Mouse (Mus musculus): ENCODE measurements around the gene Prph. TPM values are rescaled to one million over a fixed set of nuclear protein-coding genes. Genes with fewer than 3 reads are reported as not detected.

The Prph gene
- polyA plus RNA-seq, 1 experiment from 2014 or later, result 0.07 TPM

DNA sequence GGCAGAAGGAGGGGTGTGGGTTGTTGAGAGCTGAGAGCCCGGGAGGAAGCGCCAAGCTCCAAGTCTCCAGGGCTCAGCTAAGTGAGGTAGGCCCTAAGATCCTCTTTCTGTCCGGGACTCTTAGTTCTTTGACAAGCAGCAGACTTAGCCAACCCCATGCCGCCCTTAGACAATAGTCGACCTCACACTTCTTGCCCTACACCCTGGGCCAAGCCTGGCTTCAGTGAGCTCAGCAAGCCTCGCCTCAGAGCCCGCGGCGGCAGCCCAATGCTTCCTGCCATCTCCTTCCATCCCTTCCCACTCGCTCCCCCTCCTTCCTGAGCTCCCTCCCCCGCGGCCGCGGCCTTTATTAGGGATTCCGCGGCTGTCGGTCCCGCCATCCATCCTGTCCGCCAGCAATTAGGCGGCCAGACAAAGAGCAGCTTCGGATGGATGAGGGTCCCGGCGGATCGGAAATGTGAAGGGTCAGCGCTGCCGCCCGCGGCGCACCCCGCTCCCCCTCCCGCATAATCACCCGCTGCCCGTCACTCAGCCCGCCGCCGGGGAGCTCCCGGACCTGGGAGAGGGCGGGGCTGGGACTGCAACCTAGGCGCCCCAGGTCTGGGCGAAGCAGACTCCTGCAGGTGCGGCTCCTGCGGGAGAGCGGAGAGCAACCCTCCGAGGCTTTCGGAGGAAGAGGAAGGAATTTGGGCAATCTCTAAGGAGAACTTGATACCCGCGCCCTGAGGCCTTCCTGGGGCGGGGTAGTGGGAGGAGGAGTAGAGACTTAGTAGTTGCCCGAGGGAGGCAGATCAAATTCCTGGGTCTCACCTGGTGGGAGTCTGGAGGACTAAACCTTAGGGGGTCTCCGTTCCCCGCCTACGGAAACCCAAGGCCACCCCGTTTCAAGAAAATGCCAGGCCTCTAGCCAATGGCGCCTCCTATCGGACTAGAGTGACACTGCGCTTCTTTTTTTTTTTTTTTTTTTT, 38.6 kb downstream of the Prph start:
- no peaks in the 10 kb centered on the region for H3K79me2 ChIP-seq (ENCODE audit: inconsistent target)
- no peak overlapping the region for H3K27ac ChIP-seq
- no peaks in the 10 kb centered on the region for H3K36me3 ChIP-seq (ENCODE audit: inconsistent target)
- 5% methylated on average over 54 of the region's 56 CpGs for WGBS (ENCODE audit: missing documents)
- peak overlapping the region; percentile 18; the same call in 1 of the 2 replicates for H3K4me3 ChIP-seq (ENCODE audit: inconsistent target)

DNA sequence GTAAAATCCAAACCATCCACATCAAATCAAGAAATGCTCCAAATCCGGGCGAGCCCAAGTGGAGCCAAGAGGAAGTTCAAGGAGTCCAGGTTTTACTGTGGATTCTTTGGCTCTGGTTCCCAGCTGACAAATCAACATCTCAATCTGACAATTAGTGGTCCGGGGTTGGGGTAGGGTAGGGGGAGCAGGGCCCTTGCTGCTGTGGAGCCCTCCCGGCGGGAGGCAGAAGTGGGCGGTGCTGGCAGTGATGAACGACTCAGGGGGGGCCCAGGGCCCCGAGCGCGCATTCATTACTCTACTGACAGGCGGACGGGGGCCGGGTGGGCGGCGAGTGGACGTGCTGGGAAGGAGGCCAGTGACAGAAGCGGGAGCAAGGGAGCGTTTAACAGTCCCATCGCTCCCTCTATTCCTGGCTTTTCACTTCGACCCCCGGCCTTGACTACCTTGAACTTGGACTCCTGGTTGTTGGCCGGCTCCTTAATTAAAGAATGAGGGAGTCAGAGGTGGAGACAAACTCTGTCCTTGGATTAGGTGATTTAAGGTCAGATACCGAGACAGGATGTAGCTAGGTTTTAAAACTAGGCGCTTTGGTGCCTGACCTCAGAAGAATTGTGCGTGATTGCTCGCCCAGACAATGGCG, 39.8 kb downstream of the Prph start:
- 14% methylated on average over 27 of the region's 27 CpGs for WGBS (ENCODE audit: missing documents)
- H3K36me3 ChIP-seq (ENCODE audit: inconsistent target), result no peaks in the 10 kb centered on the region
- no peaks in the 10 kb centered on the region for H3K79me2 ChIP-seq (ENCODE audit: inconsistent target)
- H3K4me3 ChIP-seq (ENCODE audit: inconsistent target), result no peak overlapping the region
- no peak overlapping the region for H3K27ac ChIP-seq

DNA sequence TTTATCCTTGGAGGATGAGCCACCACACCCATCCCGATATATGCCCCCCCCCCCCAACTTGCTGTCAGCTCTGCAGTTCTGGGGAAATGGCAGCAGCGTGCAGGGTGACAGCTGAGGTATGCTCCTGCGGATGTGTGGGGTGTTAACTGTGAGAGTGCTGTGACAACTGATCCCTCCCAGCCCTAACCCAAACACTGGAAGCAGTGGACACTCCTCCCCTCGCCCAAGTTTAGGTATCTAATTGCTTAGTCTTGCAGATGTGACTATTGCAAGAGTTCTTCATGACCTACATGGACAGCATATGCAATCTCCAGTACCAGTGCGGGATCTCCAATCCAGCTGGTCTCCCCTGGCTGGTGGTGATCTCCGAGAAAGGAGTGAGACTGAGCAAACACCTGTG, 40.4 kb downstream of the Prph start:
- no peak overlapping the region for H3K27ac ChIP-seq
- H3K4me3 ChIP-seq (ENCODE audit: inconsistent target), result no peak overlapping the region
- no peaks in the 10 kb centered on the region for H3K36me3 ChIP-seq (ENCODE audit: inconsistent target)
- WGBS (ENCODE audit: missing documents), result 24% methylated on average over 6 of the region's 6 CpGs
- no peaks in the 10 kb centered on the region for H3K79me2 ChIP-seq (ENCODE audit: inconsistent target)

DNA sequence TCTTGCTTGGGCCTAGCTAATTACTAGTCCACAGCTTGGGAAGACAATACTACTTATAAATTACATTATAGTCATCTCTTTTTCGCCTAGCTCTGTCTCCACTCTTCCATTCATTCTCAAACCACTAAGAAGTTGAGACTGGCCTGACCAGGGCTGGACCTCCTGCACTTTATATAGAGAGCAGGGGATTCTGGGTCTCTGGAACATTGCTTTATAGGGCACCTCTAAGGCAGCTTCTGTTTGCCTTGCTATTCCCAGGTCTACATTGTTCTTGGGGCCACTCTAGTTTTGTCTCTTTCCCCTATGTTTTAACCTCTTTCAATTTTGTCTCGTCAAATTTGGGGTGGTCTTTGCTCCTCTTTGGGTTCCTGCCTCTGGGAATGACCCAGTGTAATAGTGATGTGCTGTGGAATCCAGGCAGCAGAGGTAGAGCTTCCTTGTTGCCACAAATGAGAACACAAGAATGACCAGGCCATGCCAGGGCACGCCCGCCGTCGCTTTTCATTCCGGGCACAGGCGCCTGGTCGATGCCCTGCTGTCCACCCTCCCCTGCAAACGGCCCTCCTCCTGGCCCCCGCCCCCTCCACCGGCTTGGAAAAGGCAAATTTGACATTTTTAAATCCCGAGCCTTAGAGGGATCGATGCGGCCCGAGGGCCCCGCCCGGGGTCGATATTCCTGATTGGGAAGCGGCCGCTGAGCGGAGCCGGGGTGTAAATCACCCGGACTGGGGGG, 41.3 kb downstream of the Prph start:
- WGBS (ENCODE audit: missing documents), result 26% methylated on average over 24 of the region's 24 CpGs
- Histone ChIP-seq H3K36me3 (ENCODE audit: inconsistent target) (no peaks in the 10 kb centered on the region), H3K27ac (no peak overlapping the region), H3K79me2 (ENCODE audit: inconsistent target) (no peaks in the 10 kb centered on the region), H3K4me3 (ENCODE audit: inconsistent target) (no peak overlapping the region)

DNA sequence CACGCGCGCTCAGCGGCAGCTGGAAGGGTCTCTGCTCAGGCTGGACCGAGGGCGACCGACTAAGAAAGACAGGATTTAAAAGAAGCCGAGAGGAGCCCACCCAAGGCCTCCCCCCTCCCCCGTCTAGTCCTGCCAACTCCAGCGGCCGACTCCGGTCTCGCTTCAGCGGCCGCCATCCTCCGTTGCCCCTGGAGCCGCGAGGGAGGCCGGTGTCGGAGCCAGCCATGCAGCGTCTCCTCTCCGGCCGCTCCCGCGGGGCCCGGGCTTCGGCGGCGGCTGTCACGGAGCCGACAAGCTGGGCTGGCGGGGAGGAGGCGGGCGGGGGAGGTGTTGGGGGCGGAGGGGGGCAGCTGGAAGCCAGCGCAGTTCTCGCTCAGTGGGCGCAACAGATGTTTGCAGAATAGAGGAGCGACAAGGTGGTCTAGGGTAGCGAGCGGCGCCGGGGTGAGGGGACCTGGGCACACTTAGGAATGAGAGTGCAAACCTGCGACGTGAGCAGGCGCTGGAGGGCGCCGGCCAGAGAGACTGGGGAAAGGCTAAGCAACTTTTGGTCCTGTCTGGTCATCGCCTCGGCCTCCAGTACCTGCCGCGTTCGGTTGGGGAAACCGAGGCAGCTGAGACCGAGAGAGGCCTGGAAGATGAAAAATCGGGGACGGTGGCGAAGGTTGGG, 42.0 kb downstream of the Prph start:
- Histone ChIP-seq H3K4me3 (ENCODE audit: inconsistent target) (no peak overlapping the region), H3K27ac (no peak overlapping the region), H3K36me3 (ENCODE audit: inconsistent target) (no peaks in the 10 kb centered on the region), H3K79me2 (ENCODE audit: inconsistent target) (no peaks in the 10 kb centered on the region)
- 3% methylated on average over 45 of the region's 58 CpGs for WGBS (ENCODE audit: missing documents)

DNA sequence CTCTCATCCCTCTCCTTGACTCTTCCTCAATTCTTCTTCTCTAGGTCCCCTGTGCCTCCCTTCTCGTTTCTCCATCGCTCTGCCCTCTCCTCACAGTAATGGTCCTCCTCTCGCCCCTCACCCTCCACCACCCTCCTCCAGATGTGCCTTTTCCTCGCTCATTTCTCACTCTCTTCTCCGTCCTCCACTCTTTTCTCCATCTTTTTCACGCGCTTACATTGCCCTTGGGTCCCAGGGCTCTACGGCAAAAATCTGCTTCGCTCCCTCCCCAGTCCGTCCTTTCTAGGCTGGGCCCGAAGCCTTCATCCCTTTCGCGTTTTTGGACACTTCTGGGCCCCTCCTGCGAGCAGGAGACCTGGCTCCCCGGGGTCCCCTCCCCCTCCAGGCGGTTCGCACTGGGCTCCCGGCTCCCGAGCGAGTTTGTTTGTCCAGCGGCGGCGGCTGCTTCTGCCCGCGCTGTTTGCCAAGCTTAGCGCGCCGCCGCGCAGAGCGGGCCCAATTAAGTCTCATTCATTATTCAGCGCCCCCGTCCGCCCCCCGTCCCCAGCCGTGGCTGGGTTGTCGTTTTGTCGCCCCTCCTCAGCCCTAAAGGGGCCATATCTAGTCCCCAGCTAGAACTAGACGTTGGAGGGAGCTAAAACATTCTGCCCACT, 43.0 kb downstream of the Prph start:
- Histone ChIP-seq H3K4me3 (ENCODE audit: inconsistent target) (no peak overlapping the region), H3K79me2 (ENCODE audit: inconsistent target) (no peaks in the 10 kb centered on the region), H3K36me3 (ENCODE audit: inconsistent target) (no peaks in the 10 kb centered on the region), H3K27ac (no peak overlapping the region)
- 2% methylated on average over 39 of the region's 39 CpGs for WGBS (ENCODE audit: missing documents)

DNA sequence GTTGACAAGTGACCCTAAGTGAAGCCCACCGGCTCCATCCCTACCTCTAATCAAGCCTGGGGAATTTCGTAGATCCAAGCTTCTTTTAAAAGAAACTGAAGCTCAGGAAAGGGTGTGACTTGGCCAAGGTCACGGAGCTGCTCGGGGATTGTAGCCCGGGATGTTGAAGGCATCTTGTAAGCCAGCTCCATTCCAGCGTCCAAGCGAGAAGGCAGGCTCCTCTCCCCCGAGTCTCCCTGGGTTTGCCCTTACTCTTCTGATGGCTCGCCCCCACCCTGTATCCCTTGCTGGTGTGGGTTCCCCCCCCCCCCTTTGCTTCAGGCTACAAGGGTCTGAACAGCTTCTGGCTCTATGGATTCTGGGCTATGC, 43.5 kb downstream of the Prph start:
- Histone ChIP-seq H3K36me3 (ENCODE audit: inconsistent target) (no peaks in the 10 kb centered on the region), H3K79me2 (ENCODE audit: inconsistent target) (no peaks in the 10 kb centered on the region), H3K27ac (no peak overlapping the region), H3K4me3 (ENCODE audit: inconsistent target) (no peak overlapping the region)
- WGBS (ENCODE audit: missing documents), result 10% methylated on average over 9 of the region's 9 CpGs

DNA sequence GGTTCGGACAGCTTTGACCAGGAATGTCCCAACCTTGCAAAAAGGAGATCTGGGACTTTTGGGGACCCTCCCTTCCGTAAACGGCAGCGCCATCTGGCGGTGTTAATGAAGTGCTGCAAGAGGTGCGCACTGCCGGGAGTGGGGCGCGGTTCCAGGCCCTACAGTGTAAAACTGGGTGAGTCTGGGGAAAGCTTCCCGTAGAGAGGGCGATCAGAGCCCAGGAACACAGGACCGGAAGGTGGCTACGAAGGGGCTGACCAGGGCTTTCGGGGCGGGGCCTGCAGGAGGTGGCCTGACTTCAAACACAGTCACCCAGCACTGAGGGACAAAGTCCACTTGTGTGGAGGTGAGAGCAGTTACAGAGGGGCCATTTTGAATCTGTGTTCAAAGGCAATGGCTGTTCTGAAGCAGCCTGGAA, 44.2 kb downstream of the Prph start:
- Histone ChIP-seq H3K79me2 (ENCODE audit: inconsistent target) (no peaks in the 10 kb centered on the region), H3K4me3 (ENCODE audit: inconsistent target) (no peak overlapping the region), H3K27ac (no peak overlapping the region), H3K36me3 (ENCODE audit: inconsistent target) (no peaks in the 10 kb centered on the region)
- WGBS (ENCODE audit: missing documents), result 5% methylated on average over 15 of the region's 15 CpGs

DNA sequence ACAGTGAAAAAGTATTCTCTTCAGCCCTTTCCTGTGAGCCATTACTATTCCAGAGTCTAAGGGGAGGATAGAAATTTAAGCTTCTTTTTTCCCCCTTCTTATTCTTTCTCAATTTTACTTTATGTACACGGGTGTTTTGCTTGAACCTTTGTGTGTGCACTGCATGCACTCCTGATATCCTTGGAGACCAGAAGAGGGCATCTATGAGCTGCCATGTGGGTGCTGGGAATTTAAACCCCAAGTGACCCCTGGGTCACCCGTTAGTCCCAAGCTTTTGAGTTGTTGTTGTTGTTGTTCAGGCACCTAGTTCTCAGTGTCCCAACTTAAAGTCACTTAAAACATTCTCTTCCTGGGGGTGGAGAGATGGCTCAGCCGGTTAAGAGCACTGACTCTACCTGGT, 45.0 kb downstream of the Prph start:
- 50% methylated on average over 3 of the region's 3 CpGs for WGBS (ENCODE audit: missing documents)
- Histone ChIP-seq H3K36me3 (ENCODE audit: inconsistent target) (no peaks in the 10 kb centered on the region), H3K79me2 (ENCODE audit: inconsistent target) (no peaks in the 10 kb centered on the region), H3K27ac (no peak overlapping the region), H3K4me3 (ENCODE audit: inconsistent target) (no peak overlapping the region)

DNA sequence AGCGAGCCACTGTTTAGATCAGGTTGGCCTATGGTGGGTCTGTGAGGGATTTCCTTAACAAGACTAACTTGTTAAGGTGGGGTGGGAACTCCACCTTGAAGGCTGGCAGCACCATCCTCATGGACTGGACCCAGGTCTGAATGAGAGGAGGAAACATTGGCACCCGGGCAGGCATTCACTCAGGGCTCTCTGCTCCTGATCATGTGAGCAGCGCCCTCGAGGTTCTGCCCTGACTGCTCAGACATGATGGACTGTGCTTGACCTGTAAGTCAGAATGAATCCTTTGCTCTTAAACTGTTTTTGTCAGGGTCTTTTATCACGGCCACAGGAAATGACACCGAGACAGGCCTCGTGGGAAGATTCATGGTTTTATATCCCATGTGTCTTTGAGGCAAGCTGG, 50.3 kb downstream of the Prph start:
- 39% methylated on average over 7 of the region's 7 CpGs for WGBS (ENCODE audit: missing documents)
- H3K36me3 ChIP-seq (ENCODE audit: inconsistent target), result no peaks in the 10 kb centered on the region
- no peak overlapping the region for H3K27ac ChIP-seq
- no peaks in the 10 kb centered on the region for H3K79me2 ChIP-seq (ENCODE audit: inconsistent target)
- no peak overlapping the region for H3K4me3 ChIP-seq (ENCODE audit: inconsistent target)

DNA sequence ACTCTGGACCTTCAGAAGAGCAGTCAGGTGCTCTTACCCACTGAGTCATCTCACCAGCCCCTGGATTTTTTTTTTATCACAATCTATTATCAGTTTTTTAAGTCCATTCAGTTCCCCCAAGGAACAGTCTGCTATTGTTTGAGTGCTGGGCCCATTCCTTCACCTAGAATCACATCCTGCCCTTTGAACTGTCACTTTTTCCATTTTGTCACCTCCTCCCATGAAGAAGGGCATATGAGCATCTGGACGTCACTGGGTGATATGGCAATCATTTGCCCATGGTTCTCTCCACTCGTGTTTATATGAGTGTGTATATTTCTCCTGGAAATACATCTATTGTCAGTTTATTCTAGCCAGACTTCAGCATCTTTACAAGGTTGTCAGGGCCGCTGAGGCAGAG, 52.9 kb downstream of the Prph start:
- Histone ChIP-seq H3K36me3 (ENCODE audit: inconsistent target) (no peaks in the 10 kb centered on the region), H3K4me3 (ENCODE audit: inconsistent target) (no peak overlapping the region), H3K79me2 (ENCODE audit: inconsistent target) (no peaks in the 10 kb centered on the region), H3K27ac (no peak overlapping the region)
- 89% methylated on average over 3 of the region's 3 CpGs for WGBS (ENCODE audit: missing documents)

Measured in macrophage (primary cell).